Mouse (Mus musculus) bone marrow macrophage, adult 2 months (primary cell): ENCODE measurements at regions not wholly inside any gene's neighbourhood (a gene's known extent, or its start where the extent isn't known, plus 50 kb on each side); places are given as distances from the start of the nearest gene placed in this dataset.

Experiments
- CTCF ChIP-seq: IDR thresholded peaks from 2 replicates; pipeline ENCODE4 v1.5.1; 2012; ENCODE audit warnings: low read depth, mild to moderate bottlenecking, low read length, moderate library complexity
- POLR2A ChIP-seq: IDR thresholded peaks from 2 replicates; pipeline ENCODE4 v1.6.1; 2012; ENCODE audit warnings: mild to moderate bottlenecking, low read depth, low read length, borderline replicate concordance

DNA sequence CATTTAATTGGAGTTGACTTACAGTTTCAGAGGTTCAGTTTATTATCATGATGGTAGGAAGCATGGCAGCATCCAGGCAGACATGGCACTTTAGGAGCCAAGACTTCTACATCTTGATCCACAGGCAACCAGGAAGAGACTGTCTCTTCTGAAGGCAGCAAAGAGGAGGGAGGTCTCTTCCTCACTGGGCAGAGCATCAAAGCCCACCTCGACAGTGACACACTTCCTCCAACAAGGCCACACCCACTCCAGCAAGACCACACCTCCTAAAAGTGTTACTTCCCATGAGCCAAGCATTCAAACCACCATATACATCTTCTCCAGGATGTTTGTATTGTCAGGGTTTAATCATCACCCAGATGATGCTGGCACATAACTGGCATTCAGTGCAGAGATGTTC is 141.5 kb downstream of the Zfp706 start:
- TF ChIP-seq CTCF: no peak
- no peak for TF ChIP-seq POLR2A
